In genomic region chr11:75279013-75279341, GRCm38 (mm10) we compare ENCODE assay signal across 8 mouse cellular contexts.
DNase-seq lines count a peak whose midpoint lies in the region; ATAC-seq and TF ChIP-seq lines count a peak whose summit lies in the region.

No protein-coding gene starts in this region.

- H3K9ac ChIP-seq in heart, embryonic 14.5 days (ENCODE audit: low read length) = peak overlapping the region; percentile 59
- H3K9ac ChIP-seq in hindbrain, embryonic 11.5 days (ENCODE audit: low read depth, low read length) = no peak overlapping the region
- H3K9ac ChIP-seq in liver, postnatal 0 days (replicated peaks) = 0 out of 2 replicates have a peak overlapping the region, but pooled peaks have one; percentile 0

- no peaks in the 10 kb centered on the region for H3K9me3 ChIP-seq in heart, embryonic 14.5 days (ENCODE audit: control insufficient read depth, low read length)
- H3K9me3 ChIP-seq in G1E (replicated peaks) = no peaks in the 10 kb centered on the region
- H3K9me3 ChIP-seq in hindbrain, embryonic 11.5 days (ENCODE audit: control insufficient read depth, low read length) = no peaks in the 10 kb centered on the region
- H3K9me3 ChIP-seq in liver, postnatal 0 days (ENCODE audit: low read length) = no peaks in the 10 kb centered on the region

- intact Hi-C loops in heart, postnatal 14 days (cut with DNase I) = no loop called here

- ATAC-seq in heart, embryonic 14.5 days (ENCODE audit: insufficient number of reproducible peaks, insufficient read depth, low FRiP score, low read depth) = no peak
- ATAC-seq in G1E (ENCODE audit: extremely low read depth, insufficient number of reproducible peaks, low FRiP score, poor library complexity, severe bottlenecking) = no peak
- ATAC-seq in hindbrain, embryonic 11.5 days (ENCODE audit: low FRiP score) = no peak
- no peak; the same call in 1 of the 2 replicates for ATAC-seq in liver, postnatal 0 days

- no peak for TF ChIP-seq CTCF in G1E (IDR thresholded peaks at IDR 0.05; ENCODE audit: low read depth, low read length)
- no peak for TF ChIP-seq CTCF in liver, postnatal 0 days (IDR thresholded peaks at IDR 0.05; ENCODE audit: low read depth)
- TF ChIP-seq CTCF in cerebellum, adult 2 months (IDR thresholded peaks at IDR 0.05; ENCODE audit: borderline replicate concordance, insufficient read depth, low read depth, low read length) = no peak

- TF ChIP-seq POLR2A in cerebellum, adult 2 months (IDR thresholded peaks at IDR 0.05; ENCODE audit: borderline replicate concordance, insufficient read depth, low read length) = no peak

- H3K27ac ChIP-seq in heart, embryonic 14.5 days (replicated peaks in 1 of 2; ENCODE audit: control insufficient read depth in 1 of 2, insufficient read depth in 1 of 2, low read depth in 2 of 2, low read length in 2 of 2) = peak overlapping the region; percentile 63 to 66
- no peak overlapping the region for H3K27ac ChIP-seq in hindbrain, embryonic 11.5 days (ENCODE audit: low read depth, low read length)
- no peak overlapping the region for H3K27ac ChIP-seq in liver, postnatal 0 days (ENCODE audit: low read depth)
- H3K27ac ChIP-seq in cerebellum, adult 2 months (ENCODE audit: insufficient read depth, low read length) = no peak overlapping the region

- H3K4me2 ChIP-seq in heart, embryonic 14.5 days (ENCODE audit: low read length) = peak overlapping the region; percentile 62
- peak overlapping the region; percentile 17 for H3K4me2 ChIP-seq in hindbrain, embryonic 11.5 days (replicated peaks; ENCODE audit: low read depth, low read length)
- peak overlapping the region; percentile 56 for H3K4me2 ChIP-seq in liver, postnatal 0 days (ENCODE audit: low read depth, low read length)

- peaks cover 49 to 61% of the 10 kb centered on the region in 2 experiments for H3K4me1 ChIP-seq in heart, embryonic 14.5 days (ENCODE audit: control insufficient read depth in 2 of 2, insufficient read depth in 2 of 2, low read length in 2 of 2)
- H3K4me1 ChIP-seq in G1E (ENCODE audit: insufficient read depth, low read depth, low read length) = peaks cover 45% of the 10 kb centered on the region
- peaks cover 19% of the 10 kb centered on the region; the same call in 1 of the 2 replicates for H3K4me1 ChIP-seq in hindbrain, embryonic 11.5 days (replicated peaks; ENCODE audit: control insufficient read depth, insufficient read depth, low read length)
- peaks cover 25% of the 10 kb centered on the region for H3K4me1 ChIP-seq in liver, postnatal 0 days (ENCODE audit: insufficient read depth)
- H3K4me1 ChIP-seq in cerebellum, adult 2 months (ENCODE audit: control insufficient read depth, insufficient read depth, low read length) = peaks cover 32% of the 10 kb centered on the region

- no peaks in the 10 kb centered on the region for H3K36me3 ChIP-seq in heart, embryonic 14.5 days (ENCODE audit: control insufficient read depth, insufficient read depth, low read length)
- no peaks in the 10 kb centered on the region for H3K36me3 ChIP-seq in G1E (replicated peaks)
- H3K36me3 ChIP-seq in hindbrain, embryonic 11.5 days (ENCODE audit: control insufficient read depth, insufficient read depth, low read length) = no peaks in the 10 kb centered on the region
- no peaks in the 10 kb centered on the region for H3K36me3 ChIP-seq in liver, postnatal 0 days (replicated peaks; ENCODE audit: insufficient read depth, low read length)

- 0 out of 2 replicates have a peak, but pooled peaks cover 4% of the 10 kb centered on the region for H3K27me3 ChIP-seq in heart, embryonic 14.5 days (ENCODE audit: control insufficient read depth, insufficient read depth, low read length)
- peaks cover 48% of the 10 kb centered on the region for H3K27me3 ChIP-seq in G1E (ENCODE audit: insufficient read depth, low read length)
- H3K27me3 ChIP-seq in hindbrain, embryonic 11.5 days (ENCODE audit: control insufficient read depth, insufficient read depth, low read length) = peaks cover 27% of the 10 kb centered on the region
- H3K27me3 ChIP-seq in liver, postnatal 0 days (ENCODE audit: insufficient read depth, low read length) = peaks cover 19% of the 10 kb centered on the region; the same call in 1 of the 2 replicates
- no peaks in the 10 kb centered on the region for H3K27me3 ChIP-seq in cerebellum, adult 2 months (ENCODE audit: control insufficient read depth, insufficient read depth, low read length)

- H3K4me3 ChIP-seq in heart, embryonic 14.5 days (ENCODE audit: control insufficient read depth in 1 of 2, insufficient read depth in 1 of 2, low read depth in 1 of 2, low read length in 2 of 2) = peak overlapping the region; percentile 9 to 27
- peak overlapping the region; percentile 59; the same call in 1 of the 2 replicates for H3K4me3 ChIP-seq in G1E (ENCODE audit: low read depth, low read length)
- H3K4me3 ChIP-seq in hindbrain, embryonic 11.5 days (ENCODE audit: low read depth, low read length) = peak overlapping the region; percentile 0; the same call in 1 of the 2 replicates
- H3K4me3 ChIP-seq in liver, postnatal 0 days (ENCODE audit: low read depth, low read length) = peak overlapping the region; percentile 33
- H3K4me3 ChIP-seq in cerebellum, adult 2 months (replicated peaks; ENCODE audit: insufficient read depth, low read depth, low read length) = no peak overlapping the region

- no peak for DNase-seq in heart, postnatal 14 days
- no peak for DNase-seq in G1E (ENCODE audit: low spot score)
- DNase-seq in hindbrain, embryonic 11.5 days (ENCODE audit: low spot score) = no peak
- DNase-seq in liver, postnatal 0 days = no peak
- DNase-seq in cerebellum, adult 2 months = no peak
- DNase-seq in cerebellum, adult 9-11 months = no peak
- no peak for DNase-seq in layer of hippocampus, postnatal 14 days (ENCODE audit: low spot score in 2 of 2)

- TF ChIP-seq EP300 in liver, postnatal 0 days (IDR thresholded peaks at IDR 0.05; ENCODE audit: low read depth) = no peak

- 18% methylated on average over 3 of the region's 4 CpGs for WGBS in heart, embryonic 14.5 days
- 18% methylated on average over 4 of the region's 4 CpGs for WGBS in hindbrain, embryonic 11.5 days
- WGBS in liver, postnatal 0 days (ENCODE audit: insufficient replicate concordance) = 26% methylated on average over 4 of the region's 4 CpGs
- 31% methylated on average over 4 of the region's 4 CpGs for WGBS in cerebellum, adult 2 months

Comparison
In these comparisons a context has a peak if more than half of its experiments do, and no peak if none do; other contexts are left out.
1. H3K27ac ChIP-seq: peak in heart, embryonic 14.5 days (2 of 2); none in hindbrain, embryonic 11.5 days (single experiment), liver, postnatal 0 days (single experiment) and cerebellum, adult 2 months (single experiment).
2. Peak in every context shown above with its lines, with median percentiles within 50 percentile points of each other: H3K4me2 ChIP-seq.